Mouse (Mus musculus): ENCODE data around the gene Zfp398. TPM values are rescaled to one million over a fixed set of nuclear protein-coding genes. Genes with fewer than 3 reads are reported as not detected.

Zfp398 gene
- polyA plus RNA-seq, 1 experiment = 26.5 TPM

DNA sequence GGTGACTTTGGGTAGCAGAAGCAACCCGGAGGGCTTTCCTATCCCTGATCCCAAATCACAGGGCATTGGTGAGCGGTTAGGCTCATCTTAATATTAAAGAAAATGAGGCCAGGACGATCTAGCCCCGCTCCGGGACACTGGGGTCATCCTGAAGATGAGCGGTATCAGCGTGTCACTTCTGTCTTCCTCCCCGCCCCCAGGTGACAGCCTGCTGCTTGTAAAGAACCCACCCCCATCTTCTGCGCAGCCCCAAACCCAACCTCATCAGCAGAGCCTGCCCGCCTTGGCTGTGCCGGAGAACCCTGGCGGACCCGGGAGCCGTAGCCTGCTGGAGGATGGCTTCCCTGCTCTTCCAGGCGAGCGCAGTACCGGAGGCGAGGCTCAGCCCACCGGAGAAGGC lies 68.9 kb downstream of the Zfp398 start:
- Histone ChIP-seq H3K4me1 (replicated peaks; ENCODE audit: control insufficient read depth, insufficient read depth, low read length) (no peaks in the 10 kb centered on the region), H3K36me3 (ENCODE audit: control insufficient read depth, insufficient read depth, low read length) (peaks cover 16% of the 10 kb centered on the region), H3K27ac (ENCODE audit: control insufficient read depth, insufficient read depth, low read length) (no peak overlapping the region), H3K4me3 (ENCODE audit: control insufficient read depth, insufficient read depth, low read length) (no peak overlapping the region), H3K27me3 (ENCODE audit: control insufficient read depth, insufficient read depth, low read length) (no peaks in the 10 kb centered on the region)
- TF ChIP-seq CTCF (IDR thresholded peaks at IDR 0.05; ENCODE audit: borderline replicate concordance, control insufficient read depth, extremely low read depth, insufficient read depth, low read length, poor library complexity) = no peak
- no peak for TF ChIP-seq POLR2A (IDR thresholded peaks at IDR 0.05; ENCODE audit: control insufficient read depth, extremely low read depth, insufficient read depth, low read length, poor library complexity)
- no peak for DNase-seq
- WGBS = 99% methylated on average over 19 of the region's 19 CpGs

DNA sequence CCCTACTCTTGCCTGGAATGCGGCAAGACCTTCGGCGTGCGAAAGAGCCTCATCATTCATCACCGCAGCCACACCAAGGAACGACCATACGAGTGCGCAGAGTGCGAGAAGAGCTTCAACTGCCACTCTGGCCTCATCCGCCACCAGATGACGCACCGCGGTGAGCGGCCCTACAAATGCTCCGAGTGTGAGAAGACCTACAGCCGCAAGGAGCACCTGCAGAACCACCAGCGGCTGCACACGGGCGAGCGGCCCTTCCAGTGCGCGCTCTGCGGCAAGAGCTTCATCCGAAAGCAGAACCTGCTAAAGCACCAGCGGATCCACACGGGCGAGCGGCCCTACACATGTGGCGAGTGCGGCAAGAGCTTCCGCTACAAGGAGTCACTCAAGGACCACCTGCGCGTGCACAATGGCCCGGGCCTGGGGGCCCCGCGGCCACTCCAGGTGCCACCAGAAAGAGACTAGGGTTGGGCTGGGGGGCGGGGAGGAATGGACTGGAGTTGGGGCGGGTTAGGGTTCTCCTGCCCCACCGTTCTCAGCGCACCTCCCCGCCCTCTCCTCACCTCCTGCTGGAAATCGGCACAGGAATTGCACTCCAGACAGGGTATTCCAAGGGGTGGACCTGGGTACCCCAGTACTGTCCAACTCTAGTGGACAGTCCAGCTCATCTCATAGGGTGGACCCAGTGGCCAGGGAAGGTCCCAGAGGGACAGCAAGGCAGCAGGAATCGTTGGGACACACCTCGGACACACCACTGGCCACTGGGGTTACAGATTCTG lies 69.6 kb downstream of the Zfp398 start:
- Histone ChIP-seq H3K4me1 (replicated peaks; ENCODE audit: control insufficient read depth, insufficient read depth, low read length) (no peaks in the 10 kb centered on the region), H3K27ac (ENCODE audit: control insufficient read depth, insufficient read depth, low read length) (no peak overlapping the region), H3K4me3 (ENCODE audit: control insufficient read depth, insufficient read depth, low read length) (no peak overlapping the region), H3K27me3 (ENCODE audit: control insufficient read depth, insufficient read depth, low read length) (no peaks in the 10 kb centered on the region), H3K36me3 (ENCODE audit: control insufficient read depth, insufficient read depth, low read length) (peaks cover 16% of the 10 kb centered on the region)
- WGBS = 97% methylated on average over 43 of the region's 44 CpGs
- TF ChIP-seq CTCF (IDR thresholded peaks at IDR 0.05; ENCODE audit: borderline replicate concordance, control insufficient read depth, extremely low read depth, insufficient read depth, low read length, poor library complexity) (no peak), POLR2A (IDR thresholded peaks at IDR 0.05; ENCODE audit: control insufficient read depth, extremely low read depth, insufficient read depth, low read length, poor library complexity) (no peak)
- no peak for DNase-seq

DNA sequence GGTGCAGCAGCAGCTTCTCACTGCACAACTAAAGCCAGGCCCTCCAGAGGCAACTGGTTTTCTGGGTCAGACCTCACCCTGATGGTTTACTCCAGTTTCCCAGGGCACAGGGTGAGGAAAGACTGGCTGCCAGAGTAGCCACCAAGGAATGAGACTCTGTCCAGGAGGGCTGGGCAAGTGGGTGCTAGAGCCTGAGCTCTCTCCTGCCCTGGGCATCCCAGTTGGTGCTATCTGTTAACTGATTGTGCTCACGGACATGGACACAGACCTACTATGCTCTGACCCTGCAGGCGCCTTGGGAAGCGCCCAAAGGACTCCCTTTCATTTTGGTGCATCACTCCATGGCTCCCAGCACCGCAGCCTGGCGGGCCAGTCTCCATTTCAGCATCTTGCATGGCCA lies 70.9 kb downstream of the Zfp398 start:
- DNase-seq = no peak
- Histone ChIP-seq H3K27me3 (ENCODE audit: control insufficient read depth, insufficient read depth, low read length) (no peaks in the 10 kb centered on the region), H3K36me3 (ENCODE audit: control insufficient read depth, insufficient read depth, low read length) (peaks cover 16% of the 10 kb centered on the region), H3K4me1 (replicated peaks; ENCODE audit: control insufficient read depth, insufficient read depth, low read length) (no peaks in the 10 kb centered on the region), H3K27ac (ENCODE audit: control insufficient read depth, insufficient read depth, low read length) (no peak overlapping the region), H3K4me3 (ENCODE audit: control insufficient read depth, insufficient read depth, low read length) (no peak overlapping the region)
- no peak for TF ChIP-seq POLR2A (IDR thresholded peaks at IDR 0.05; ENCODE audit: control insufficient read depth, extremely low read depth, insufficient read depth, low read length, poor library complexity)
- TF ChIP-seq CTCF (IDR thresholded peaks at IDR 0.05; ENCODE audit: borderline replicate concordance, control insufficient read depth, extremely low read depth, insufficient read depth, low read length, poor library complexity) = no peak
- WGBS = 98% methylated on average over 5 of the region's 5 CpGs

DNA sequence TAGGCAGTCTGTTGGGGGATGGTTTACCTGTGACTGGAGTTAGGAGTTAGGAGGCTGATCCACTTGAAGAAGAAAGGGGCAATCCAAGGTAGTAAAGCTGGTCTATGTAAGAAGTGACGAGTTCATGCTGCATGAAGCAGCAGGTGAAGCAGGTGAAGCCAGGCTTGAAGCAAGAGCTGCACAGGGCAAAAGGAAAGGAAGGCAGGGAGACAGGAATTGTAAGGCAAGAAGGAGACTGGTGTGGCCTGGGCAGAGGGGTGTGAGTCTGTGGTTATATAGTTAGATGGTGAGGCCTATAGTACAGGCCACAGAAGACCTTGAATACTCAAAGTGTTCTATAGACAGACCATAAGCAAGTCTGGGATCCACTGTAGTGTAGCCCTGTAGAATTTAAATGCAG lies 73.5 kb downstream of the Zfp398 start:
- no peaks in the 10 kb centered on the region for H3K27me3 ChIP-seq (ENCODE audit: control insufficient read depth, insufficient read depth, low read length)
- no peaks in the 10 kb centered on the region for H3K4me1 ChIP-seq (replicated peaks; ENCODE audit: control insufficient read depth, insufficient read depth, low read length)
- peaks cover 16% of the 10 kb centered on the region; the same call in 1 of the 2 replicates for H3K36me3 ChIP-seq (ENCODE audit: control insufficient read depth, insufficient read depth, low read length)
- no peak overlapping the region for H3K27ac ChIP-seq (ENCODE audit: control insufficient read depth, insufficient read depth, low read length)
- WGBS = 95% methylated on average over 1 of the region's 1 CpGs
- DNase-seq = no peak
- no peak overlapping the region for H3K4me3 ChIP-seq (ENCODE audit: control insufficient read depth, insufficient read depth, low read length)
- TF ChIP-seq POLR2A (IDR thresholded peaks at IDR 0.05; ENCODE audit: control insufficient read depth, extremely low read depth, insufficient read depth, low read length, poor library complexity) (no peak), CTCF (IDR thresholded peaks at IDR 0.05; ENCODE audit: borderline replicate concordance, control insufficient read depth, extremely low read depth, insufficient read depth, low read length, poor library complexity) (no peak)

DNA sequence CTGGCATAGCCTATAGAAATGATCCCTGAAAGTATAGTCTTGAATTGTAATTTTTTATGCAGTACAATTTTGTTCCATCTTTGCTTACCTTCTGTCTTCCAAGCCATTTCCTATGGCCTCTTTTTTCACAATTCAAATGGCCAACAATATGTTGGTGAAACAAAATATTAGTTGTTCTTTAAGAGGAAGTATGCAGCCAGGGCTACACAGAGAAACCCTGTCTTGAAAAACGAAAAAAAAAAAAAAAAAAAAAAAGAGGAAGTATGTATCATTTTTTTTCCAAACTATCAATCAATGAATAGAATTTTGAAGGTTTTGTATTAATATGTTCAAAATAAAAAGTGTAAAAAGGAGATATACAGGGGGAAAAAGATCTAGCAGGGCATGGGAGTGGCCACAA lies 76.2 kb downstream of the Zfp398 start:
- Histone ChIP-seq H3K27ac (ENCODE audit: control insufficient read depth, insufficient read depth, low read length) (no peak overlapping the region), H3K4me3 (ENCODE audit: control insufficient read depth, insufficient read depth, low read length) (no peak overlapping the region), H3K4me1 (replicated peaks; ENCODE audit: control insufficient read depth, insufficient read depth, low read length) (no peaks in the 10 kb centered on the region), H3K36me3 (ENCODE audit: control insufficient read depth, insufficient read depth, low read length) (no peaks in the 10 kb centered on the region), H3K27me3 (ENCODE audit: control insufficient read depth, insufficient read depth, low read length) (no peaks in the 10 kb centered on the region)
- no peak for DNase-seq
- 3% methylated on average over 1 of the region's 1 CpGs for WGBS
- no peak for TF ChIP-seq CTCF (IDR thresholded peaks at IDR 0.05; ENCODE audit: borderline replicate concordance, control insufficient read depth, extremely low read depth, insufficient read depth, low read length, poor library complexity)
- TF ChIP-seq POLR2A (IDR thresholded peaks at IDR 0.05; ENCODE audit: control insufficient read depth, extremely low read depth, insufficient read depth, low read length, poor library complexity) = no peak

DNA sequence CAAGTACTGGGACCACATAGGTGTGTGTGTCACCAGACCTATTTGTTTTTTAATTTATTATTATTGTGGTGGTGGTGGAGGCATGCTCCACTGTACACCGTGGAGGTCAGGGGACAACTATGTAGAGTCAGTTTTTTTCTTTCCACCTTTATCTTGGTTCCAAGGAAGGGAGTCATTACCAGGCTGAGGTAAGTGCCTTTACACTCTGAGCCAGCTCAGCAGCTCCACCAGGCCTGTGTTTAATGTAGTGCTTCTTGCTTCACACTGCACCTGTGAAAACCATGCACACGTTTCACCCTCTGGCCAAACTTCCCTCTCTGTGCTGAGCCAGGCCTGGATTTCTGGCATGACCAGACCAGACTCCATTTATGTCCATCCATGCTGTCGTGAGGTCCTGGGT lies 77.5 kb downstream of the Zfp398 start:
- no peak for DNase-seq
- Histone ChIP-seq H3K27me3 (ENCODE audit: control insufficient read depth, insufficient read depth, low read length) (no peaks in the 10 kb centered on the region), H3K4me3 (ENCODE audit: control insufficient read depth, insufficient read depth, low read length) (no peak overlapping the region), H3K36me3 (ENCODE audit: control insufficient read depth, insufficient read depth, low read length) (no peaks in the 10 kb centered on the region), H3K4me1 (replicated peaks; ENCODE audit: control insufficient read depth, insufficient read depth, low read length) (no peaks in the 10 kb centered on the region), H3K27ac (ENCODE audit: control insufficient read depth, insufficient read depth, low read length) (no peak overlapping the region)
- 73% methylated on average over 3 of the region's 3 CpGs for WGBS
- TF ChIP-seq CTCF (IDR thresholded peaks at IDR 0.05; ENCODE audit: borderline replicate concordance, control insufficient read depth, extremely low read depth, insufficient read depth, low read length, poor library complexity) (no peak), POLR2A (IDR thresholded peaks at IDR 0.05; ENCODE audit: control insufficient read depth, extremely low read depth, insufficient read depth, low read length, poor library complexity) (no peak)

Measured in thymus, adult 2 months (tissue).